Mouse (Mus musculus): ENCODE results near the gene Col5a1.

- TF ChIP-seq POLR2A (IDR thresholded peaks at IDR 0.05; ENCODE audit: borderline replicate concordance, insufficient read depth, low read length) = no peak
- TF ChIP-seq CTCF (IDR thresholded peaks at IDR 0.05; ENCODE audit: borderline replicate concordance, insufficient read depth, low read depth, low read length) = no peak
Measured at GRCm38 (mm10) chr2:27886608-27887460, 609 bp downstream of the Col5a1 start.

All from cerebellum, adult 2 months (tissue).